Mouse (Mus musculus) embryonic fibroblast, embryonic 13.5 days (primary cell): Measurements from ENCODE around the gene Ddx54. TPM values are rescaled to one million over a fixed set of nuclear protein-coding genes. Genes with fewer than 3 reads are reported as not detected.

Experiments
- H3K27ac ChIP-seq: 2 replicates; pipeline ENCODE4 v1.5.1; 2012; ENCODE audit warnings: low read length, control low read depth, inconsistent platforms; ENCODE audit not compliant: insufficient read depth
- H3K4me1 ChIP-seq: 2 replicates; pipeline ENCODE4 v1.6.1; 2011; ENCODE audit warnings: low read length; ENCODE audit not compliant: control insufficient read depth, insufficient read depth
- H3K4me3 ChIP-seq: 2 replicates; pipeline ENCODE4 v1.5.1; 2011; ENCODE audit warnings: mild to moderate bottlenecking, control low read depth, low read length; ENCODE audit not compliant: insufficient read depth
- CTCF ChIP-seq: IDR thresholded peaks from 2 replicates; pipeline ENCODE4 v1.5.1; 2011; ENCODE audit warnings: mild to moderate bottlenecking, control low read depth, low read length, moderate library complexity, borderline replicate concordance; ENCODE audit not compliant: insufficient read depth
- POLR2A ChIP-seq: IDR thresholded peaks from 2 replicates; pipeline ENCODE4 v1.6.1; 2011; ENCODE audit warnings: low read depth, mild to moderate bottlenecking, control low read depth, low read length, moderate library complexity
- polyA plus RNA-seq: library from polyadenylated mRNA; stranded (reverse); fragments of >200 nt; gene quantifications from 2 replicates; pipeline ENCODE4 v1.2.4, GENCODE M21; 2011; ENCODE audit warnings: low read depth; ENCODE audit not compliant: missing spikeins, insufficient read length

Ddx54 gene
- polyA plus RNA-seq, 1 experiment: 39.3 TPM

DNA sequence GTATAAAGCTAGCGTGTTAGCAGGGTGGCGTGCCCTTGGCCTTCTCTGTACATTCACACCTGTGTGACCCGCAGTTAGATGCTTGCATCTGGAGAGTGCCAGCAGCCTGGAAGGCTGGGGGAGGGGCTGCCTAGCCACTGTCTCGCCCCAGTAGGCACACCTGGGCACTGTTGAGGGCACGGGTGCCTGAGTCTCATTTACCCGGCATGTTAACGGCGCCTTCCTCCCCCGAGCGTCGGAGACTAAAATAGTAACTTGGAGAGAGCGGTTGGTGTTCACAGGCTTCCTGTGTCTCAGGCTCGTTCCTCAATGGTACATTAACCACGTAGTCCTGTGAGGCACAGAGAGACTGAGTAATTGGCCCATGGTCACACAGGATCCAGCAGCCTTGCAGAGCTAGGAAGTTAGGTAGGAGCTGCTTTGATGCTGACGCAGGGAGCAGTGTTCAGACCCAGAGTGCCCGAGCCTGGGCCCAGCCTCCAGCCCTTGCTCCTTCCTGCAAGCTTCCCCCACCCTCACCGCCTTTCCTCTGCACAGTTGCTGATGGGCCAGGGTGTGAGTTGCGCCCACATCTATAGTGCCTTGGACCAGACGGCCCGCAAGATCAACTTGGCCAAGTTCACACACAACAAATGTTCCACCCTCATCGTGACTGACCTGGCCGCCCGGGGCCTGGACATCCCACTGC is 8.7 kb downstream of the Ddx54 start:
- no peaks in the 10 kb centered on the region for H3K4me1 ChIP-seq
- no peak overlapping the region for H3K27ac ChIP-seq
- H3K4me3 ChIP-seq: no peak overlapping the region
- TF ChIP-seq POLR2A (no peak), CTCF (no peak)

- Histone ChIP-seq H3K4me1 (no peaks in the 10 kb centered on the region), H3K27ac (no peak overlapping the region), H3K4me3 (no peak overlapping the region)
- TF ChIP-seq POLR2A (no peak), CTCF (no peak)
Observed at GRCm38 (mm10) chr5:120621846-120622197, 9.3 kb downstream of the Ddx54 start.

- no peaks in the 10 kb centered on the region for H3K4me1 ChIP-seq
- no peak overlapping the region for H3K27ac ChIP-seq
- no peak overlapping the region for H3K4me3 ChIP-seq
- TF ChIP-seq POLR2A: no peak
- TF ChIP-seq CTCF: no peak
Observed at GRCm38 (mm10) chr5:120622198-120622851, 9.8 kb downstream of the Ddx54 start.

GRCm38 (mm10) chr5:120624427-120624826 is 11.9 kb downstream of the Ddx54 start:
- Histone ChIP-seq H3K4me1 (no peaks in the 10 kb centered on the region), H3K27ac (no peak overlapping the region), H3K4me3 (no peak overlapping the region)
- no peak for TF ChIP-seq POLR2A
- no peak for TF ChIP-seq CTCF

- Histone ChIP-seq H3K4me1 (no peaks in the 10 kb centered on the region), H3K4me3 (no peak overlapping the region), H3K27ac (no peak overlapping the region)
- no peak for TF ChIP-seq CTCF
- no peak for TF ChIP-seq POLR2A
Observed at GRCm38 (mm10) chr5:120626399-120626798, 13.9 kb downstream of the Ddx54 start.

DNA sequence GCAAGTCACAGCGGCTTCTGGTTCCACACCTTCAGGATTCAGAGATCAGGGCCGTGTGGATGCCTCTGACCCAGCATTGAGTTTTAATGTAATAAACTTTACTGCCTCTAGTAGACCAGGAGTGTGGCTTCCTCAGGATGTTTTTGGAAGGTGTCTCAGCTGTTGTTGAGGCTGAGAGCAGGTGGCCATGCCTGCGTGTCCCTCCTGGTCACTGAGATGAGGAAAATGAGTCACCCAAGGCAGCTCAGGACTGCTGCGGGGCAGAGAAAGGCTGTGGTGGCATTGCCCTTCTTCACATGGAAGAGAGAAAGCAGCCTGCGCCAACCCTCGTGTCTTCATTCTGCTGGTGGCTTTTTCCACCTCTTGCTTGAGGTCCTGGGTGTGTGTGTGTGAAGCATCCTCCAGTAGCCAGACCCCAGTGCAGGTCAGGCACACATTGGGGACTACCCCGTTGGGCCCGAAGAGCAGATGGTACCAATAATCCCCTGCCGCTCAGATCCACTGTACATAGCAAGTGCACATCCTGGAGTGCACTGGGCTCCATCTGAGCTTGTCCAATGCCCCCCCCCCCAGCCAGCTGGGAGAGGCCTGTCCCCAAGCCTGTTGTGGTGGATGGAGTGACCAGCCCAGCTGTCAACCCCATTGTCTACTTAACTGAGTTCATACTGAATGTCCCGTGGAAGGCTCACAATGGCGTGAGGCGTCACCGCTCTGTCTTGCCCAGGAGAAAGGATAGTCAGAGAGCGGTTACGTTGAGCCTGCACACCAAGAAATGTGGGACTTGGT is 15.2 kb downstream of the Ddx54 start:
- no peak overlapping the region for H3K27ac ChIP-seq
- no peaks in the 10 kb centered on the region for H3K4me1 ChIP-seq
- TF ChIP-seq CTCF (no peak), POLR2A (no peak)
- no peak overlapping the region for H3K4me3 ChIP-seq

GRCm38 (mm10) chr5:120628624-120629023 is 16.1 kb downstream of the Ddx54 start:
- H3K4me1 ChIP-seq: no peaks in the 10 kb centered on the region
- no peak overlapping the region for H3K27ac ChIP-seq
- TF ChIP-seq CTCF: no peak
- no peak for TF ChIP-seq POLR2A
- no peak overlapping the region for H3K4me3 ChIP-seq

DNA sequence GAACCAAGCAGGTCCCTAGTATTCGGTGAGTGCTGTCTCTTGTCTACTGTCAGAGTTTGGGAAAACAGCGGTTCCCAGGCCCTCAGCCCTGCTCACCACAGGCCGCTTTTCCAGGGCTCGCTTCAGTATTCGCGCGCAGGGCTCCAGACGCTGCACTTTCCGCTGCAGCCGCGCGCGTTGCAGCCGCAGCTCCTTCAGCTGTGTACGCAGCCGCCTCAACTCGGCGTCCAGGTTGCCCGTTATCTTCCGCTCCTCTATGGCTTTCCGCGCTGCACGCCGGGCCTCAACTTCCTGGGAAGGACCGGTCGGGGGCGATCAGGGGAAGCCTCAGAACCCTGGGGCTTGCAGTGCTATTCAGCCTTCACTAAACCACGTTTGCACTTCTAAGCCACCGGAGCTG is 18.6 kb downstream of the Ddx54 start:
- Histone ChIP-seq H3K4me3 (no peak overlapping the region), H3K4me1 (no peaks in the 10 kb centered on the region), H3K27ac (no peak overlapping the region)
- no peak for TF ChIP-seq POLR2A
- TF ChIP-seq CTCF: no peak

GRCm38 (mm10) chr5:120631892-120632291 is 19.4 kb downstream of the Ddx54 start:
- no peak overlapping the region for H3K4me3 ChIP-seq
- no peak for TF ChIP-seq CTCF
- no peak for TF ChIP-seq POLR2A
- H3K27ac ChIP-seq: no peak overlapping the region
- H3K4me1 ChIP-seq: no peaks in the 10 kb centered on the region

DNA sequence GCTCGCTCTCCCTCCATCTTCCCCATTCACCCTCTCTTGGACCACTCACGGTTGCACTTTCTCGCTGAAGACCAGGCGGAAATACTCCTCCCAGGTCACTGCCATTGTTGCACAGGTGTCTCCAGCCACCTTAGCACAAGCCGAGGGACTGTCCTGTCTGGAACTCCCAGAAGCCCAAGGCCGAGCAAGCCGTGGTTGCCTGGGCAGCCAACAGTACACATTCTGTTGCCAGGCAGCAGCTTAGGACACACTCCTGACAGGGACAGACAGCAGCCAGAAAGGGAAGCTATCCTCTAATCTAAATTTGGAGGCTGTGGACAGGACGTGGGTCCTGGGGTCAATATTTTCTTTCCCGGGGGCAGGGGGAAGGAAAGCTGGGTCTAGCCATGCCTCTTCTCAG is 21.6 kb downstream of the Ddx54 start, which contains the start of gene Cfap73:
Gene Cfap73 (minus strand): TSS at position 105 of the 400 bp plus-strand sequence.
- Histone ChIP-seq H3K4me1 (no peaks in the 10 kb centered on the region), H3K4me3 (no peak within 1 kb of the TSS), H3K27ac (no peak within 1 kb of the TSS)
- no peak for TF ChIP-seq POLR2A
- TF ChIP-seq CTCF: no peak
